Mouse (Mus musculus): ENCODE data around the gene Fam71e1. TPM values are rescaled to one million over a fixed set of nuclear protein-coding genes. Genes with fewer than 3 reads are reported as not detected.

The Fam71e1 gene
- total and polyA plus RNA-seq, 2 experiments: 1.8 to 4.1 TPM

GRCm38 (mm10) chr7:44461503-44462217, 34.7 kb upstream of the Fam71e1 start:
- TF ChIP-seq CTCF (IDR thresholded peaks at IDR 0.05; ENCODE audit: low read depth, low read length): no peak
- TF ChIP-seq POLR2A (IDR thresholded peaks at IDR 0.05; ENCODE audit: extremely low read depth, insufficient read depth, low read length): no peak
- H3K4me3 ChIP-seq (ENCODE audit: insufficient read depth, low read depth, low read length): no peak overlapping the region
- H3K4me1 ChIP-seq (ENCODE audit: control insufficient read depth, insufficient read depth, low read length): peaks cover 3% of the 10 kb centered on the region; the same call in 1 of the 2 replicates
- no peak overlapping the region for H3K27ac ChIP-seq (replicated peaks; ENCODE audit: insufficient read depth, low read depth, low read length)
- peaks cover 8% of the 10 kb centered on the region for H3K27me3 ChIP-seq (ENCODE audit: control insufficient read depth, insufficient read depth, low read length)
- H3K9ac ChIP-seq (ENCODE audit: low read depth, low read length): no peak overlapping the region
- peaks cover 8% of the 10 kb centered on the region; the same call in 1 of the 2 replicates for H3K79me2 ChIP-seq (ENCODE audit: control insufficient read depth, insufficient read depth, low read length)
- H3K36me3 ChIP-seq (ENCODE audit: control insufficient read depth, insufficient read depth, low read length): no peaks in the 10 kb centered on the region
- WGBS: 41% methylated on average over 57 of the region's 57 CpGs
- no peak for DNase-seq (ENCODE audit: extremely low read depth, low read depth, low spot score)

- H3K4me1 ChIP-seq (ENCODE audit: control insufficient read depth, insufficient read depth, low read length): peaks cover 9% of the 10 kb centered on the region
- H3K9ac ChIP-seq (ENCODE audit: low read depth, low read length): no peak overlapping the region
- peaks cover 8% of the 10 kb centered on the region for H3K27me3 ChIP-seq (ENCODE audit: control insufficient read depth, insufficient read depth, low read length)
- DNase-seq (ENCODE audit: extremely low read depth, low read depth, low spot score): no peak
- peaks cover 13% of the 10 kb centered on the region; the same call in 1 of the 2 replicates for H3K79me2 ChIP-seq (ENCODE audit: control insufficient read depth, insufficient read depth, low read length)
- 12% methylated on average over 77 of the region's 77 CpGs for WGBS
- H3K36me3 ChIP-seq (ENCODE audit: control insufficient read depth, insufficient read depth, low read length): no peaks in the 10 kb centered on the region
- H3K4me3 ChIP-seq (ENCODE audit: insufficient read depth, low read depth, low read length): no peak overlapping the region
- TF ChIP-seq CTCF (IDR thresholded peaks at IDR 0.05; ENCODE audit: low read depth, low read length) (peak; percentile 33; the same call in 1 of the 2 replicates), POLR2A (IDR thresholded peaks at IDR 0.05; ENCODE audit: extremely low read depth, insufficient read depth, low read length) (no peak)
- no peak overlapping the region for H3K27ac ChIP-seq (replicated peaks; ENCODE audit: insufficient read depth, low read depth, low read length)
Measured at GRCm38 (mm10) chr7:44462218-44463055, 33.9 kb upstream of the Fam71e1 start.

- H3K27me3 ChIP-seq (ENCODE audit: control insufficient read depth, insufficient read depth, low read length): peaks cover 8% of the 10 kb centered on the region
- WGBS: 26% methylated on average over 8 of the region's 8 CpGs
Measured at GRCm38 (mm10) chr7:44463056-44463425, 33.3 kb upstream of the Fam71e1 start.

GRCm38 (mm10) chr7:44463556-44464225, 32.7 kb upstream of the Fam71e1 start:
- H3K27me3 ChIP-seq (ENCODE audit: control insufficient read depth, insufficient read depth, low read length): peaks cover 8% of the 10 kb centered on the region
- no peak overlapping the region for H3K9ac ChIP-seq (ENCODE audit: low read depth, low read length)
- H3K27ac ChIP-seq (replicated peaks; ENCODE audit: insufficient read depth, low read depth, low read length): no peak overlapping the region
- DNase-seq (ENCODE audit: extremely low read depth, low read depth, low spot score): no peak
- no peak for TF ChIP-seq POLR2A (IDR thresholded peaks at IDR 0.05; ENCODE audit: extremely low read depth, insufficient read depth, low read length)
- TF ChIP-seq CTCF (IDR thresholded peaks at IDR 0.05; ENCODE audit: low read depth, low read length): no peak
- H3K4me3 ChIP-seq (ENCODE audit: insufficient read depth, low read depth, low read length): no peak overlapping the region
- 92% methylated on average over 10 of the region's 10 CpGs for WGBS
- H3K36me3 ChIP-seq (ENCODE audit: control insufficient read depth, insufficient read depth, low read length): no peaks in the 10 kb centered on the region
- H3K4me1 ChIP-seq (ENCODE audit: control insufficient read depth, insufficient read depth, low read length): peaks cover 13% of the 10 kb centered on the region
- peaks cover 13% of the 10 kb centered on the region; the same call in 1 of the 2 replicates for H3K79me2 ChIP-seq (ENCODE audit: control insufficient read depth, insufficient read depth, low read length)

More at GRCm38 (mm10) chr7:44463056-44463425, 33.3 kb upstream of the Fam71e1 start:
- peaks cover 9% of the 10 kb centered on the region for H3K4me1 ChIP-seq (ENCODE audit: control insufficient read depth, insufficient read depth, low read length)
- no peak overlapping the region for H3K4me3 ChIP-seq (ENCODE audit: insufficient read depth, low read depth, low read length)
- no peak for DNase-seq (ENCODE audit: extremely low read depth, low read depth, low spot score)
- no peak overlapping the region for H3K9ac ChIP-seq (ENCODE audit: low read depth, low read length)
- H3K36me3 ChIP-seq (ENCODE audit: control insufficient read depth, insufficient read depth, low read length): no peaks in the 10 kb centered on the region
- peaks cover 13% of the 10 kb centered on the region; the same call in 1 of the 2 replicates for H3K79me2 ChIP-seq (ENCODE audit: control insufficient read depth, insufficient read depth, low read length)
- H3K27ac ChIP-seq (replicated peaks; ENCODE audit: insufficient read depth, low read depth, low read length): no peak overlapping the region
- no peak for TF ChIP-seq CTCF (IDR thresholded peaks at IDR 0.05; ENCODE audit: low read depth, low read length)
- no peak for TF ChIP-seq POLR2A (IDR thresholded peaks at IDR 0.05; ENCODE audit: extremely low read depth, insufficient read depth, low read length)

GRCm38 (mm10) chr7:44464511-44464910, 31.9 kb upstream of the Fam71e1 start:
- no peaks in the 10 kb centered on the region for H3K36me3 ChIP-seq (ENCODE audit: control insufficient read depth, insufficient read depth, low read length)
- H3K27ac ChIP-seq (replicated peaks; ENCODE audit: insufficient read depth, low read depth, low read length): no peak overlapping the region
- TF ChIP-seq POLR2A (IDR thresholded peaks at IDR 0.05; ENCODE audit: extremely low read depth, insufficient read depth, low read length) (no peak), CTCF (IDR thresholded peaks at IDR 0.05; ENCODE audit: low read depth, low read length) (no peak)
- H3K27me3 ChIP-seq (ENCODE audit: control insufficient read depth, insufficient read depth, low read length): peaks cover 8% of the 10 kb centered on the region
- peaks cover 14% of the 10 kb centered on the region for H3K4me1 ChIP-seq (ENCODE audit: control insufficient read depth, insufficient read depth, low read length)
- WGBS: 76% methylated on average over 4 of the region's 4 CpGs
- no peak for DNase-seq (ENCODE audit: extremely low read depth, low read depth, low spot score)
- H3K79me2 ChIP-seq (ENCODE audit: control insufficient read depth, insufficient read depth, low read length): peaks cover 13% of the 10 kb centered on the region; the same call in 1 of the 2 replicates
- no peak overlapping the region for H3K4me3 ChIP-seq (ENCODE audit: insufficient read depth, low read depth, low read length)
- no peak overlapping the region for H3K9ac ChIP-seq (ENCODE audit: low read depth, low read length)
